Mouse (Mus musculus) layer of hippocampus, adult 9-11 months (tissue): Measurements from ENCODE around the gene Manf.

Experiments used
- DNase-seq: peaks from one replicate; pipeline ENCODE4 v3.0.0; 2022

Manf gene

GRCm38 (mm10) chr9:106891829-106892551 is at the start of gene Manf:
Manf (minus strand) TSS chr9:106891979.
- peak; percentile 99 for DNase-seq

GRCm38 (mm10) chr9:106934998-106935397 is 43.2 kb upstream of the Manf start:
- no peak for DNase-seq

GRCm38 (mm10) chr9:106914878-106915277 is 23.1 kb upstream of the Manf start:
- no peak for DNase-seq

- no peak for DNase-seq
These were observed 22.0 kb upstream of the Manf start for GRCm38 (mm10) chr9:106913759-106914158.

GRCm38 (mm10) chr9:106911624-106912023 is 19.8 kb upstream of the Manf start:
- DNase-seq = no peak

- DNase-seq = no peak
These were observed 16.9 kb upstream of the Manf start for GRCm38 (mm10) chr9:106908715-106909114.

GRCm38 (mm10) chr9:106908174-106908573 is 16.4 kb upstream of the Manf start:
- DNase-seq = no peak

- no peak for DNase-seq
These were observed 14.8 kb upstream of the Manf start for GRCm38 (mm10) chr9:106906597-106906996.

GRCm38 (mm10) chr9:106903791-106904134 is 12.0 kb upstream of the Manf start:
- no peak for DNase-seq

- DNase-seq = no peak
These were observed 11.5 kb upstream of the Manf start for GRCm38 (mm10) chr9:106903099-106903790.

GRCm38 (mm10) chr9:106901596-106901995 is 9.8 kb upstream of the Manf start:
- no peak for DNase-seq

- no peak for DNase-seq
These were observed 7.1 kb upstream of the Manf start for GRCm38 (mm10) chr9:106898901-106899300.

GRCm38 (mm10) chr9:106893327-106893726 is 1.5 kb upstream of the Manf start:
- DNase-seq = no peak

GRCm38 (mm10) chr9:106892552-106892875 is 735 bp upstream of the Manf start:
- no peak for DNase-seq

GRCm38 (mm10) chr9:106891341-106891741 is 438 bp downstream of the Manf start:
- DNase-seq = no peak

GRCm38 (mm10) chr9:106890496-106891240 is 1.1 kb downstream of the Manf start:
- no peak for DNase-seq

GRCm38 (mm10) chr9:106889321-106889720 is 2.5 kb downstream of the Manf start:
- DNase-seq = no peak

GRCm38 (mm10) chr9:106888346-106888745 is 3.4 kb downstream of the Manf start:
- no peak for DNase-seq

- DNase-seq = peak; percentile 98
These were observed 4.7 kb downstream of the Manf start, which contains the start of gene Rbm15b for GRCm38 (mm10) chr9:106886828-106887702. Rbm15b (minus strand) TSS chr9:106887428.

GRCm38 (mm10) chr9:106885901-106886731 is 5.7 kb downstream of the Manf start:
- peak; percentile 48 for DNase-seq

GRCm38 (mm10) chr9:106884996-106885900 is 6.5 kb downstream of the Manf start:
- no peak for DNase-seq
